Mouse (Mus musculus) heart, embryonic 12.5 days (tissue): Measurements from ENCODE around the gene Alkbh7. TPM values are rescaled to one million over a fixed set of nuclear protein-coding genes. Genes with fewer than 3 reads are reported as not detected.
A peak's percentile ranks its signal among the peaks of the same experiment; 100 is the strongest.

ENCODE experiments used
- ATAC-seq: fragments of 200-750 bp; cut with Nextera tagmentation; 2 replicates; pipeline ENCODE4 v1.8.0; 2017; ENCODE audit warnings: moderate TSS enrichment, moderate library complexity; ENCODE audit not compliant: insufficient number of reproducible peaks, low FRiP score
- H3K27ac ChIP-seq: fragments of 300-500 bp; sonication (generic); 2 replicates; pipeline ENCODE4 v1.5.1; 2016; ENCODE audit warnings: mild to moderate bottlenecking, moderate library complexity; ENCODE audit not compliant: poor library complexity, severe bottlenecking
- H3K27me3 ChIP-seq: fragments of 300-500 bp; sonication (generic); replicated peaks from 2 replicates; pipeline ENCODE4 v1.6.1; 2016; ENCODE audit warnings: mild to moderate bottlenecking, moderate library complexity
- H3K36me3 ChIP-seq: fragments of 300-500 bp; sonication (generic); 2 replicates; pipeline ENCODE4 v1.6.1; 2016; ENCODE audit warnings: mild to moderate bottlenecking, moderate library complexity
- H3K4me1 ChIP-seq: fragments of 300-500 bp; sonication (generic); replicated peaks from 2 replicates; pipeline ENCODE4 v1.6.1; 2016; ENCODE audit warnings: mild to moderate bottlenecking
- H3K4me2 ChIP-seq: fragments of 300-500 bp; sonication (generic); 2 replicates; pipeline ENCODE4 v1.6.1; 2016; ENCODE audit warnings: mild to moderate bottlenecking, moderate library complexity
- H3K4me3 ChIP-seq: fragments of 300-500 bp; sonication (generic); 2 replicates; pipeline ENCODE4 v1.5.1; 2016; ENCODE audit warnings: mild to moderate bottlenecking
- H3K9ac ChIP-seq: fragments of 300-500 bp; sonication (generic); 2 replicates; pipeline ENCODE4 v1.6.1; 2016; ENCODE audit warnings: mild to moderate bottlenecking, moderate library complexity
- H3K9me3 ChIP-seq: fragments of 300-500 bp; sonication (generic); replicated peaks from 2 replicates; pipeline ENCODE4 v1.6.1; 2016; ENCODE audit warnings: mild to moderate bottlenecking, moderate library complexity
- WGBS: fragments of 180-500 bp; shearing (Covaris S2); methylation state at CpG from one replicate; pipeline ENCODE4 v1.1.7; 2016; 5-methylcytosine and 5-hydroxymethylcytosine counted together
- polyA plus RNA-seq: library from polyadenylated mRNA; unstranded; fragments of >200 nt; fragmentation: Nextera tagmentation; extraction: Ambion mirVana; gene quantifications from 2 replicates; pipeline ENCODE4 v1.2.1, GENCODE M21; 2016

Alkbh7 gene
- polyA plus RNA-seq, 1 experiment from 2014 or later, result 48.5 TPM

DNA sequence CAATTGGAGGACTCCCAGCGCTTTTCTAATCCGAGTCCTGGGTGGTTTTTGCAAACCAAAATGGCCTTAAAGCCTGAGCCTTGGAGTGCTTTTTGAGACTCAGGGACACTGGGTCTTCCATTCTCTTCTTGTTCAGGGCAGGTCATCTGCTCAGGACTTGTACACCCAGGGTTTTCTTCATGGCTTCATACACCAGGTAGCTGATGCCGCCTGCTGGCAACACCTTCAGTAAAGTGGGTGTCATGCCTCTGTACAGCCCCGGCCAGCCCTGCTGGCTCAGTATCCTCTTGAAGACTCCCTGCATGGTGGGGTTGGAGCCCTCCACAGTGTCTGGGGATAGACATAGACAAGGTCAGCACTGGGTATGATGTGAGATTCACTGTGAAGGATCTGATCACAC, 35.7 kb downstream of the Alkbh7 start:
- H3K27ac ChIP-seq, result no peak overlapping the region

DNA sequence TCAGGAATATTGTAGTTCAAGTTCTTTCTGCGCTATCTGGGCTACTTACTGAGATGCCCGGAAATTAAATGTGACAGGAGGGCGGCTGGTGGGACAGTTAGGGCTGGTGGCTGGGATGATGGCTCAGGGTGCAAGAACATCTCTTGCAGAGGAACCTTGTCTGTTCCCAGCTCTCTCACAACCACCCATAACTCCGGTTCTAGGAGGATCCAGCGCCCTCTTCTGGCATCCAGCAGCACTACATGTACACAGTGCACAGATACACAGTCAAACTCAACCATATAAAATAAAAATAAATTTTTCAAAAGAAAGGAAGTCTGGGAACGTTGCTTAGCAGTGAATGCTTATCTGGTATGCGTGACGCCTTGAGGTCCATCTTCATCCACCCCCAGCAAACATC, 41.8 kb downstream of the Alkbh7 start:
- Histone ChIP-seq H3K9ac (no peak overlapping the region), H3K4me1 (peaks cover 11% of the 10 kb centered on the region), H3K27ac (no peak overlapping the region), H3K36me3 (no peaks in the 10 kb centered on the region), H3K27me3 (peaks cover 39% of the 10 kb centered on the region), H3K4me3 (no peak overlapping the region), H3K4me2 (no peak overlapping the region), H3K9me3 (no peaks in the 10 kb centered on the region)
- 36% methylated on average over 8 of the region's 8 CpGs for WGBS
- ATAC-seq, result no peak

More for the DNA sequence above, 35.7 kb downstream of the Alkbh7 start:
- H3K4me3 ChIP-seq, result 0 out of 2 replicates have a peak overlapping the region, but pooled peaks have one; percentile 40
- H3K9me3 ChIP-seq, result no peaks in the 10 kb centered on the region
- H3K9ac ChIP-seq, result no peak overlapping the region
- peaks cover 9% of the 10 kb centered on the region for H3K36me3 ChIP-seq
- no peak for ATAC-seq
- H3K27me3 ChIP-seq, result peaks cover 15% of the 10 kb centered on the region
- H3K4me1 ChIP-seq, result peaks cover 26% of the 10 kb centered on the region
- 73% methylated on average over 4 of the region's 4 CpGs for WGBS
- peak overlapping the region; percentile 65 for H3K4me2 ChIP-seq

DNA sequence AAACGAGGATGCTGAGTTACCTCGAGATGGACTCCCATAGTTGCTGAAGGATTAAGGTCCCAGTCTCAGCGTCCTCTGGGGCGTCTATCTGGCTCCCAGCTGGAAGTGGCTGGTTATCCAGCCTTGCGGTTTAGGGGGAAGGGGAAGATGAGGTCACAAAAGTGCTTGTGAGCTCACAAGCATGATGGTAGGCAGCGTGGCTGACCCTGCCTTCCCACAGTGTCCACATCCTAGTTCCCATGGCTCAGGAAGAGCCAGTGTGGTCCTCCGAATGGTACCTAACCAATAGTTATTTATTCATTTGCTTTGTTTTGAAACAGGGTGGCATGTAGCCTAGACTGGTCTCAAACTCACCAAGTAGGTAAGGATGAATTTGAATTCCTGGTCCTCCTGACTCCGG, 44.4 kb downstream of the Alkbh7 start, which contains the start of gene Slc25a41:
Gene Slc25a41 (minus strand): TSS at position 101 of the 400 bp plus-strand sequence.
- H3K4me1 ChIP-seq, result peaks cover 11% of the 10 kb centered on the region
- H3K9ac ChIP-seq, result no peak within 1 kb of the TSS
- H3K36me3 ChIP-seq, result peaks cover 9% of the 10 kb centered on the region
- H3K4me3 ChIP-seq, result no peak within 1 kb of the TSS
- H3K27me3 ChIP-seq, result peaks cover 32% of the 10 kb centered on the region
- 62% methylated on average over 8 of the region's 8 CpGs for WGBS
- ATAC-seq, result no peak
- no peaks in the 10 kb centered on the region for H3K9me3 ChIP-seq
- H3K27ac ChIP-seq, result no peak within 1 kb of the TSS
- H3K4me2 ChIP-seq, result no peak within 1 kb of the TSS

DNA sequence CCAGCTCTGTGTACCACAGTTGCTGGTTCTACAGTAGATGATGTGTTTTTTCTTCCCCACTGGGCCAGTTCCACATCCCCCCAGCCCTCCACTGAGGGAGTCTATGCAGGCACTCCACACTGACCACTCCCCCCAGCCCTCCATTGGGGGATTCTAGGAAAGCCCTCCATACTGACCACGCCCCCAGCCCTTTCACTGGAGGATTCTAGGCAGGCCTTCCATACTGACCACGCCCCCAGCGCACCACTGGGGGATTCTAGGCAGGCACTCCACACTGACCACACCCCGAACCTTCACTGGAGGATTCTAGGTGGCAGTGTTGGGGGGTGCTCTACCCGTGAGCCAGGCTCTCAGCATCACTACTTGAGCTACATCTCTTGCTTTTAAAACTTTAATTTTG, 50.3 kb downstream of the Alkbh7 start:
- 0 out of 2 replicates have a peak, but pooled peaks have one; percentile 26 for ATAC-seq
- Histone ChIP-seq H3K27me3 (no peaks in the 10 kb centered on the region), H3K27ac (no peak overlapping the region), H3K4me3 (no peak overlapping the region), H3K4me1 (peaks cover 10% of the 10 kb centered on the region), H3K36me3 (peaks cover 44% of the 10 kb centered on the region), H3K4me2 (no peak overlapping the region), H3K9me3 (no peaks in the 10 kb centered on the region), H3K9ac (no peak overlapping the region)
- 19% methylated on average over 5 of the region's 5 CpGs for WGBS

DNA sequence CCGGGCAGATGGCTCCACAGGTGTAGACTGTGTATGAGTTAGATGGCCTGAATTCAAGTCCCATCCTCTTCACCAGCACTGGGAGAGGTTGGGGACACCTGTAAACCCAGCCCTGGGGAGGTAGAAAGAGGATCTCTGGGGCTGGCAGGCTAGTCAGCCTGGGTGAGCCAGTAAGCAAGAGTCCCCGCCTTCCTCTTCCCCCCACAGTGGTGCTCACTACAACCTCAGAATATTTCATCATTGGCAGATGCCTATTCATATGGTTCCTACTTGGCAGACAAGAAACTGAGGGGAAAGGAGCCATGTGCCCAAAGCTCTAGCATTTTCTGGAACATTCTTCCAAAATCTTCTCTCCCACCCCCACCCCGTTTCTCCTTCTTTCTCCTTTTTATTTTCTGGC, 51.7 kb downstream of the Alkbh7 start:
- Histone ChIP-seq H3K36me3 (peaks cover 58% of the 10 kb centered on the region), H3K9me3 (no peaks in the 10 kb centered on the region), H3K27me3 (no peaks in the 10 kb centered on the region), H3K4me3 (no peak overlapping the region), H3K4me1 (no peaks in the 10 kb centered on the region), H3K9ac (no peak overlapping the region), H3K4me2 (no peak overlapping the region), H3K27ac (no peak overlapping the region)
- 92% methylated on average over 3 of the region's 3 CpGs for WGBS
- no peak for ATAC-seq

Other genes starting within 250 kb of the Alkbh7 start
- 7.5 and 9.0 TPM in 2 replicates for gene Nrtn, start 239.8 kb upstream of the Alkbh7 start, polyA plus RNA-seq
- gene Dus3l, start 232.6 kb upstream of the Alkbh7 start, polyA plus RNA-seq, result 33.3 and 34.8 TPM in 2 replicates
- gene Prr22, start 227.1 kb upstream of the Alkbh7 start, polyA plus RNA-seq, result 1.0 and 1.4 TPM in 2 replicates
- gene Rfx2, start 166.3 kb upstream of the Alkbh7 start, polyA plus RNA-seq, result 3.8 and 4.4 TPM in 2 replicates
- gene Acsbg2, start 122.9 kb upstream of the Alkbh7 start, polyA plus RNA-seq, result not detected in 2 replicates
- gene 1700061G19Rik, start 121.9 kb upstream of the Alkbh7 start, polyA plus RNA-seq, result 0.33 and 0.36 TPM in 2 replicates
- 45.3 and 50.6 TPM in 2 replicates for gene Mllt1, start 61.9 kb upstream of the Alkbh7 start, polyA plus RNA-seq
- not detected in 2 replicates for gene Acer1, start 15.2 kb upstream of the Alkbh7 start, polyA plus RNA-seq
- 98.1 and 102 TPM in 2 replicates for gene Clpp, start 7.0 kb upstream of the Alkbh7 start, polyA plus RNA-seq
- gene Pspn, start 2.7 kb downstream of the Alkbh7 start, polyA plus RNA-seq, result 0.55 TPM in 1 of 2 replicates, not detected in the other
- gene Gtf2f1, start 13.9 kb downstream of the Alkbh7 start, polyA plus RNA-seq, result 34.3 and 36.4 TPM in 2 replicates
- gene Gm17949, start 14.1 kb downstream of the Alkbh7 start, polyA plus RNA-seq, result 0.22 and 0.43 TPM in 2 replicates
- 52.4 and 58.7 TPM in 2 replicates for gene Khsrp, start 34.2 kb downstream of the Alkbh7 start, polyA plus RNA-seq
- not detected in 2 replicates for gene Slc25a41, start 44.3 kb downstream of the Alkbh7 start, polyA plus RNA-seq
- 0.27 and 0.94 TPM in 2 replicates for gene Crb3, start 61.8 kb downstream of the Alkbh7 start, polyA plus RNA-seq
- gene Slc25a23, start 62.5 kb downstream of the Alkbh7 start, polyA plus RNA-seq, result 15.5 and 17.2 TPM in 2 replicates
- 0.66 and 1.4 TPM in 2 replicates for gene Dennd1c, start 81.2 kb downstream of the Alkbh7 start, polyA plus RNA-seq
- 9.4 and 11.3 TPM in 2 replicates for gene Tubb4a, start 90.4 kb downstream of the Alkbh7 start, polyA plus RNA-seq
- gene Tnfsf9, start 108.0 kb downstream of the Alkbh7 start, polyA plus RNA-seq, result 5.3 and 7.1 TPM in 2 replicates
- gene Cd70, start 152.4 kb downstream of the Alkbh7 start, polyA plus RNA-seq, result not detected in 2 replicates
- 0.11 and 0.46 TPM in 2 replicates for gene Tnfsf14, start 196.8 kb downstream of the Alkbh7 start, polyA plus RNA-seq
- gene C3, start 230.8 kb downstream of the Alkbh7 start, polyA plus RNA-seq, result 0.87 and 2.6 TPM in 2 replicates